Mouse (Mus musculus) brain, embryonic 14.5 days (tissue): Measurements from ENCODE around the gene Sec14l1.

Experiments
- CTCF ChIP-seq: fragments of 200-500 bp; IDR thresholded peaks from 2 replicates; pipeline ENCODE4 v1.5.1; 2012; ENCODE audit warnings: inconsistent platforms, mild to moderate bottlenecking, moderate library complexity, borderline replicate concordance; ENCODE audit not compliant: insufficient read depth, insufficient read length; ENCODE audit errors: extremely low read depth
- POLR2A ChIP-seq: fragments of 200-500 bp; IDR thresholded peaks from 2 replicates; pipeline ENCODE4 v1.6.1; 2012; ENCODE audit warnings: mild to moderate bottlenecking, inconsistent platforms, borderline replicate concordance; ENCODE audit not compliant: poor library complexity, insufficient read depth, insufficient read length, severe bottlenecking; ENCODE audit errors: extremely low read depth

DNA sequence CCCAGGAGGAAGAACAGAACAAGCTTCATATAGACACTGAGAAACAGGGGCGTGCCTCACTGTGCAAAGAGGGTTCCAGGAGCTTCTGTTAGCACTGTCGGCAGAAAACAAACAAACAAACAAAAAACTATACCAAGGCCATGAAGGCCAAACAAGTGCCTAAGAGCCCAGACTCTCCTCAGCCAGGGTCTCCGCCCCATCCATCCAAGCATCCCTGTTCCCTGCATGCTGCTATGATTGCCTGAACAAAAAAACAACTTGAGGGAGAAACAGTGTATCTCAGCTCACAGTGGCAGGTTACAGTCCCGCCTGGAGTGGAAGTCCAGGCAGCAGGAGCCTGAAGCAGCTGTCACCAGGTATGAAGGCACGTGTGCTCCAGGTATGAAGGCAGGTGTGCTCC, 48.2 kb upstream of the Sec14l1 start:
- no peak for TF ChIP-seq CTCF
- no peak for TF ChIP-seq POLR2A
